Mouse (Mus musculus) liver, embryonic 18 days (tissue): ENCODE measurements around the gene Ifrd2. TPM values are rescaled to one million over a fixed set of nuclear protein-coding genes. Genes with fewer than 3 reads are reported as not detected.

Experiments
- polyA plus RNA-seq: library from polyadenylated mRNA; depleted of rRNA; stranded (reverse); fragments of >200 nt; gene quantifications from 2 replicates; pipeline ENCODE4 v1.2.3, GENCODE M21; 2012; rRNA removed

Gene Ifrd2
- polyA plus RNA-seq, result 80.9 and 85.5 TPM in 2 replicates

DNA sequence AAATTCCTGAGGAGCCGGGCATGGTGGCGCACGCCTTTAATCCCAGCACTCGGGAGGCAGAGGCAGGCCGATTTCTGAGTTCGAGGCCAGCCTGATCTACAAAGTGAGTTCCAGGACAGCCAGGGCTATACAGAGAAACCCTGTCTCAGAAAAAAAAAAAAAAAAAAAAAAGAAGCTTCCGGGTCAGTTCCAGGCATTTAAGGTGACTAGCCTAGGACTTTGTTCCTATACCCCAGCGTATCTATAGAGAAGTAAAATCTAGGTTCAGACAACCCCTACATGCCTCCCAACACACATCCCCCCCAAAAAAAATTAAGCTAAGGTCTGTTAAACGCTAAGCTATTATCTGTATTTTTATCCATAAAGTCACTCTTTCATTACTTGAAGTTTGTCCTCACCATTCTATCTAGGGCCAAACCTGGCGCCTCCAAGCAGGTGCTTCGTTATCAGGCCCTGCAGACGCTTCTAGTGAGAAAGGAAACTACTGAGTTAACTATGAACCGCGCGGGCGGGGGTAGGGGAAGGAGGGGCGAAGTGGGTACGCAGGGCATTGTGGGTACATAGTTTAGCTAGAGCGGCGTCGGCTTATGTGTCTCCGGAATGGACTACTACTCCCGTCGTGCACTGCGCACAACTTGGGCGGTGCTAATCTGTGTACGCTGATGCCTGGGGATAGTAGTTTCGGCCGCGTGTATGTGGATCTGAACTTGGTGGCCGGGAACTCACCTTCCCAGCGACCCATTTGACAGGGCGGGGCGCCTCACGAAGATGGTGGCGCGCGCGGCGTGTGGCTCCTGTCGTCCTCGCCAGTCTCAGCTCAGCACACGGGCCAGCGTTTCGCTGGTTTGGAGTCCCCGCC is at the start of gene Ifrd2:
TSS of gene Ifrd2 (plus strand) at position 669 of the 859 bp plus-strand sequence.

DNA sequence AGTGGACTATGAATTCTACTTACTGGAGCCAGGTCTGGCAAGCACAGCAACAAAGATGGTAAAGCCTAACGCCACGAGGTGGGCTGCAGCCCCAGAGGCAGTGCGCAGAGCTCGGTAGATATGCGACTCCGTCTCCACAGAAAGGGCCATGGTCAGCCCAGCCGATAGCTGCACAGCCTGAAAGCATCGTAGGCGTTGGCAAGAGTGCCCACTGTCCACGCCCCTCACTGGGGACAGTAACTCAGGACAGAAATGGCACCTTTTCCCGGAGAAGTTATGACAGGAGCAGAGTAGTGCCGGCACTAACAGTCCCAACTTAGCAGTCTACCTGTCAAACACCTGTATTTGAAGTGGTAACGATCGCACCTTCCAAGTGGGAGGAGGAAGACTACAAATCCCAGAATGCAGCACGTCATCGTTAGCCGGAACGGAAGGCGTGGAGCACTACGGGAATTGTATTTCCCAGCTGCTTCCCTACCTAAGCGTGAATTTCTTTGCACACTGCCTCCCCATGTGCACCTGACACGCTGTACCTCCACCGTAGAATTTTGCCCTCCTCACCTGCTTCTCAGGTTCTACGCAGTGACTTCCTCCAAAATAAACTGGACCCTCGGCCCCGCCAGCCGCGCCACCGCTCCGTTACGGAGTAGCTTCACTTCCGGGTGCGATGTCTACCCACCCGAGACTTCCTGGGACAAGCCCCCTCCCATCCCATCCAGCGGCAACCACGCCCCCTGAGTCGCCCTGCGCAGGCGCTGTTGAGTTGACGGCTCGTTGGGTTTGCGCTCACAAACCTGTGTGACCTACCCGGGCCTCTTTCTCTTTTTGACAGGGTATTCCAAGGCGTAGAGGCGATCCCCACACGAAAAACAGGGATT is 45.7 kb upstream of the Ifrd2 start, which contains the start of the genes Cyb561d2 and Nprl2:
TSS of gene Cyb561d2 (minus strand) at position 720 of the 878 bp plus-strand sequence.
TSS of gene Nprl2 (plus strand) at position 753 of the 878 bp plus-strand sequence.

DNA sequence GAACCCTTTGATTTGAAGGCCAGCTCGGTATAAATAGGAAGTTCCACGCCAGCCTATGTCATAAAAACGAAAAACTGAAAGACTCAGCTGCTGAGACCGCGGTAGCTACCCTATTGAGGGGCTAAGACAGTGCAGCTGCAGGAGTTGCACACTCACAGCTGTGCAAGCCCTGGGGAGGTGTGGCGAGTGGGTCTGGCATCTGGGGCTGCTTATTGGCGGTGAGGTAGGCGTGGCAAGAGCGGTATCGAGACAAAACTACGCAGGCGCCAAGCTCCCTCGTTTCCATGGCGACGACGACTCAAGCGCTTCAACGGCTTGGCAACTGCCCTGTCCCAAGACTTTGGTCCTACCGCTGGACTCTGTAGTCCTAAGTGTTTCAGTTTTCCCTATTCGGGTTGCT is 40.4 kb upstream of the Ifrd2 start, which contains the start of gene Zmynd10:
TSS of gene Zmynd10 (plus strand) at position 273 of the 400 bp plus-strand sequence.

DNA sequence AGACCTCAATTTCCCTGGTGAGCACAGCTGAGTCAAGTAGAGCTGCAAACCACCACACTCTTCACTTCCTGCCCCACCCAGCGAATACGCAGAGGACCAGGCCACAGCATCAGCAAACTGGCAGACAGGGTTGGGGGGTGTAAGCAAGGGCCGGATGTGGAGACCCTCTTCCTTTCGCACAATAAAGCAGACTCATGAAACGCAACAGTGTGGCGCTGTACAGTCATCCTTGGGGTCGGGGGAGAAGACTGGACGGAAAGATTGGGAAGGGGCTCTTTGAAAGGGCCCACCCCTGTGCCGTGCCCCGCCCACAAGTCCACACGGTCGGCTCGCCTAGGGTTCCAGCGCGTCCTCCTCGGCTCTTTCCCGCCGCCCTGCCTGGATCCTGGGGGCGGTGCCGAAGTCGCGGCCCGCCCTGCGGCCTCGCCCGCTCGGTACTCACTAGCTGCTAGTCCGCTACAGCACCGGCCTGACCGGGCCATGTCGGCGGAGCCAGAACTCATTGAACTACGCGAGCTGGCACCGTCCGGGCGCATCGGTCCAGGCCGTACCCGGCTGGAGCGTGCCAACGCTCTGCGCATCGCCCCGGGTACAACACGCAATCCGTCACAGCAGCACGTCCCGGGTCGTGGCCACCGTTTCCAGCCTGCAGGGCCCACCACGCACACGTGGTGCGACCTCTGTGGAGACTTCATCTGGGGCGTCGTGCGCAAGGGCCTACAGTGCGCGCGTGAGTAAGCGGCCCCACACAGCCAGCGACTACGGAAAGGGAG is 36.1 kb upstream of the Ifrd2 start, which contains the start of gene Rassf1:
TSS of gene Rassf1 (plus strand) at position 439 of the 773 bp plus-strand sequence.

DNA sequence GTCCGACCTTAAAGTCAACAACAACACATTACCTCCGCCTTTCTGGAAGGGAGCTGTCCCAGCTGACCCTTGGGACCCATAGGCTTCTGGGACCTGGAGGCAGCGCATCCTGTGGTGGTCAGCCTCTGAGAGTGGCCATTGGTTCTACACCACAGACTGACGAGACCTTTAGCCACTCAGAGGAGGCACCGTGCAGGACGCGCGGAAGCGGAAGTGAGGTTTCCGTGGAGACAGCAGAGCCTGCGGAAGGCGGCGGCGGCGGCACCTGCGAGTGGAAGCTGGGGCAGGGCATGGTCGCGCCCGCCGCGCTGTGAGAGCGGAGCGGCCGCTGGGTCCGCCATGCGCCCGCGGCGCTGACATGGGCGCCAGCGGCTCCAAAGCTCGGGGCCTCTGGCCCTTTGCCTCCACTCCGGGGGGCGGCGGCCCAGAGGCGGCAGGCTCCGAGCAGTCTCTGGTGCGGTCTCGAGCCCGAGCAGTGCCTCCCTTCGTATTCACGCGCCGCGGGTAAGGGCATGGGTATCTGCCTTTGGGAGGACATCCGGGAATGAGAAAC is 24.3 kb upstream of the Ifrd2 start, which contains the start of gene Tusc2:
TSS of gene Tusc2 (plus strand) at position 227 of the 553 bp plus-strand sequence.

DNA sequence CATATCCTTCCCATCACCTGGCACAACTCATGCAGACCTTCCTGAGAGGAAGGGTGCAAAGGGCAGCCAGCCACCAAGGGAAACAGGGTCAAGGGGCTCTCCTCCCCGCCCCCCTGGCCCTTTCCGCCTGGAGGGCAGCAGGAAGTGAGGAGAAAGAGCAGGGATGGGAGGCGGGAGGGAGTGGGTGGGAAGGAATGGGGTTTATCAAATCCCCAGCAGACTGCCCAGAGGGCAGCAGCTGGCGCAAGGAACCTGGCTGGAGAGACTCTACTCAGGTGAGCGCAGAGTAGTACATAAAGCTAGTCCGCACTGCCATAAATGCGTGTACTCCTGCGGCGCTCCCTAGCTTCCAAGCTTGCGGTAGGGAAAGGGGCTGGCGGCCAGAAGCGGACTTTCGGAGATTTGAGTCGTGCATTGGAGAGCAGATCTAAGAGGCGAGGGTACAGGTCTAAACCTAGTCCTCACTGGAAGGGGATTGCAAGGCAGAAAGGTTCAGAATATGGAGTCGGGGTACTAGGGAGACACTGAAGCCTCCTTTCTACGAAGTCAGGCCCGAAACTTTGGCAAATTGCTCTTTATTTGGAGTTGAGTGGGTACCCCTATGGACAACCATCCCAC is 19.6 kb upstream of the Ifrd2 start, which contains the start of gene Hyal2:
TSS of gene Hyal2 (plus strand) at position 244 of the 618 bp plus-strand sequence.

DNA sequence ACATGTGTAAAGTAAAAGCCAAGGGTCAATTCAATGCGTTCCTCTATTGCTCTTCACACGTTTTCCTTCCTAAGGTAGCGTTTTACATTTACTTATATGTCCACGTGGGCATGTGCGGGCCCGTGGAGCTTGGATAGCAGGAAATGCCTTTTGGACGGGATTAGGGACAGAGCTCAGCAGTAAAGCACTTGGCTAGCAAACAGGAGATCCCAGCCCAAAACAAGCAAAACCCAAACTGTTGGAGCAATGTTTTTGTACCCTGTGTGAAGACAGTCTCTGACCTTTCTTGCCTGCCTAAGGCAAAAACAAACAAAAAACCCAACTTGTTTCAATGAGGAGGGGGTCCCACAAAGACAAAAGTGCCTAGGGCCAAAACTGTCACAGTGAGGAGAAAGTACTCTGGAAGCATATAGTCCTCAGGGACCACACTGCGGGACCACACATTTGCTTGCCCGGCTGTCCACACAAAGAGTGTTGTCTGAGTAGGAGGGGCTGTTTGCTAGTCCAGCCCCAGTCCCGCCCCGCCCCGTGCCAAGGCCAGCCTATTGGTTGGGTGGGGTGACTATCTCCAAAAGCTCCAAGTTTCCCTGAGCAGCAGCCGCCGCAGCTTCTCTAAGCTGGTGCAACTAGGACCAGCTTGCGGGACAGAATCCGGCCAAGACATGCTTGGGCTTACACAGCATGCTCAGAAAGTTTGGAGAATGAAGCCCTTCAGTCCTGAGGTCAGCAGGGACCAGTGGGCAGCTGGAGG is 10.9 kb upstream of the Ifrd2 start, which contains the start of gene Hyal1:
TSS of gene Hyal1 (plus strand) at position 571 of the 751 bp plus-strand sequence.

DNA sequence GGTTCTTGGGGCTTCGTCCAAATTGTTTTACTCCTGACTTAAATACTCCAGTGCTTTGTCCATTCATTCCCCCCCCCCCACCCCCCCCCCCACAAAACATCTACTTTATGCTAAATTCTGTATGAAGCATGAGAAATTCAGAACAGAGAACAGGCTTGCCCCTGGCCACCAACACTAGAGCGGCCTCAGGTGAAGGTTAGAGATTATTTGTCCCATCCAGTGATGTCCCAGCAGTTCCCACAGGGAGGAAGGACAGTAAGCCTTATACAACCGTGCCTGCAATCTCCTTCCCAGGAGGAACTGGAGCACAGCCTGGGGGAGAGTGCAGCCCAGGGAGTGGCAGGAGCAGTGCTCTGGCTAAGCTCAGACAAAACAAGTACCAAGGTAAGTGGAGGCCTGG is 8.9 kb upstream of the Ifrd2 start, which contains the start of gene Naa80:
TSS of gene Naa80 (plus strand) at position 301 of the 400 bp plus-strand sequence.

DNA sequence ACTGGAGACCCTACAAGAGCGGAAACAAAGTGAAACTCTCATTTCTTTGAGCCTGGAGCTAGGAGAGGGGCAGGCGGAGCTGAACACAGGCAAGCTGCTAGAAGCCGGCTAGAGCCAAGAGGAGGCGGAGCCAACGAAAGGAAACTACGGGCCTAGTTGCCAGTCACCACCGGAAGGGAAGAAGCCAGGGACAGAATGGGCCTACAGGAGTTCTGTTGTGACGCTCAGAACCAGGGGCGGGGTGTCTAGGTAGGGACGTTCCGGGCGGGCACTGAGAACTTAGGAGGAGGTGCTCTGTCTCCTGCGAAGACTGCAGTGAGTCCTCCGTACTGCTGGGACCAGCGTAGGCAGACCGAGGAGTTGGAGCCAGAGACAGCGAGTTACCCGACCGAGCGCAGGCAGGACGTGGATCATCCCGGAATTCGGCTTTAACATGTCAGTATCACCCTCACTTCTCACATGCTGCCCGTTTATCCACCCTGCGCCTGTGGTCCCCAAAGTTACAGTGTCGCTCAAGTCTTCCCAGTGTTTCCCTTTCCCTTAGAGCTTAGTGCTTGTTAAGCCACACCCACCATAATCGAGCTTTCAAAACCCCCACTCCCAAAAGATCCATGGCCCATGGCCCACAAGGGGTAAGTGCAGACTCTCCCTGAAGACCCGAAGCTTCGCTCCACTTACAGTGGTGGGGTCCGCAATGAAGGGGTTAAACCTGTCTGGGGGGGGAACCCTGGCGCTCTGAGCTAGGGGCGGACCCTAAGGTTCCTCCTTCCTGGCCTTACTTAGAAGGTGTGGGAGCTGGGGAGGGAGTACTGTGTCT is 6.7 kb upstream of the Ifrd2 start, which contains the start of gene Hyal3:
TSS of gene Hyal3 (plus strand) at position 318 of the 817 bp plus-strand sequence.

DNA sequence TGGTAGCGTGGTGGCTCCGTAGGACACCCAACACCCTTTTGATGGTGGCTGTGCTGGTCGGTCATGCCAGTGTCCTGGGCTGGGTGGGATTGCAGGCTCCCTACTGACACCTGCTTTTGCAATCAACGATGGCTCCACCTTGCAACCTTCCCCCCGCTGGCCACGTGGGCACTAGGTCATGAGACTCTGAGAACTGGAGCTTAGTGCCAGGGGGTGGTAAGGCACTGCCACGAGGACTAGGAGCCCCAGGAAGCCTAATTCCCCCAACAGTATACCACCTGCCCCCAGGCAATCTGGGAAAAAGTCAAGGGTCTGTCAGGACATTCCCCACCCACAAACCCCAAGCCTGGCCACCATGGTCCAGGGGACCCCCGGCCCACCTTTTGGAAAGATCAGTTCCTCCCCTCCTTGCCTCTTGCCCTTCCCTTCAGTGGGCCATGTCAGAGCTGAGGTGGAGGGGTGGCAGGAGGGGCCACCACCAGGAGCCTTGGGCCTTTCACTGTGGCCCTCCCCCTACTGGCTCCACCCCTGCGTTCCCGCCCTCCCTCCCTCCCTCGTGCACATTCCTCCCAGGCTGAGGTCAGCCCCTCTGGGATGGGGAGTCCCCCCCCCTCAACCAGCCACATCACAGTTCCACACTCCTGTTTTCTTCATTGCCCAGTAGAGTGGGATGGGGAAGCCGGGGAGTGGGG is 21.4 kb downstream of the Ifrd2 start, which contains the start of gene Sema3b:
TSS of gene Sema3b (minus strand) at position 489 of the 692 bp plus-strand sequence.

DNA sequence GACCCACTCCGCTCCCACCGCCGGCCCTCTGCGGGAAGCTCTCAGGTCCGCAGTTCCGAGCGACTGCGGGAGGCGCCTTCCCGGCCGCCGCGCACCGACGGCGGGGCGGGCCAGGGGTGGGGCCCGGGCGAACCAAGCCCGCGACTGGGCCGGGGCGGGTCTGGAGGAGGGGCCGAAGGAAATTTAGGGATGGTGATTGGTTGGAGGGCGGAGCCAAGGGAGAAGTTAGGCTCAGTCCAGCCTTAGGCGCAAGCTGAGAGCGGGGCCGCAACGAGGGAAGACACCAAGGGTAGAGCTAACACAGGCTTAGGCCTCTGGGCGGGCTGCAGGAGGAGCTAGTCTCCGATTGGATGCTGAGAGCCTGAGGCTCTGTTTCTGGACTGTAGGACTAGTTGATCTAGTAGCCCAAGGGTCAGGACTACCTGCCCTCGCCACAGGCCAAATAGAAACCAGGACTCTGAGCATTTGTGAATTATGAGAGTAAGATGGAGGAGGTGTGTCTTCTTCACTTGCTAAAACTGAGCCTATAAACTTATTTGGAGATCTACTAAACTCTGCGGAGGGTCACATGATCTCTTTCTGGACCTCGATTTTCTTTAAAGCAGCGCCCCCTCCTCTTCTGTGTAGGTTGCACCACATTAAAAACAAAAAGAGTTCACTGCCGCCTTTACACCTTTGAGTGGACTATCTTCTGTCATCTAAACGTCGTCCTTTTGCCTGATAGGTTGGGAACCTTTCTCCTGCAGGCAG is 48.0 kb downstream of the Ifrd2 start, which contains the start of gene Gnai2:
TSS of gene Gnai2 (minus strand) at position 89 of the 750 bp plus-strand sequence.

Other genes starting within 250 kb of the Ifrd2 start
- 4.6 and 6.8 TPM in 2 replicates for gene Hemk1, start 249.3 kb upstream of the Ifrd2 start, polyA plus RNA-seq
- 0.15 and 0.17 TPM in 2 replicates for gene 6430571L13Rik, start 247.0 kb upstream of the Ifrd2 start, polyA plus RNA-seq
- gene Cacna2d2, start 188.0 kb upstream of the Ifrd2 start, polyA plus RNA-seq, result 0.03 and 0.04 TPM in 2 replicates
- gene Tmem115, start 53.7 kb upstream of the Ifrd2 start, polyA plus RNA-seq, result 10.7 and 10.8 TPM in 2 replicates
- 12.1 and 12.2 TPM in 2 replicates for gene Cyb561d2, start 45.4 kb upstream of the Ifrd2 start, polyA plus RNA-seq
- 12.5 and 13.9 TPM in 2 replicates for gene Nprl2, start 45.4 kb upstream of the Ifrd2 start, polyA plus RNA-seq
- gene Zmynd10, start 40.3 kb upstream of the Ifrd2 start, polyA plus RNA-seq, result 2.0 and 4.2 TPM in 2 replicates
- gene Rassf1, start 36.1 kb upstream of the Ifrd2 start, polyA plus RNA-seq, result 16.5 and 18.0 TPM in 2 replicates
- gene Tusc2, start 24.4 kb upstream of the Ifrd2 start, polyA plus RNA-seq, result 18.8 and 19.4 TPM in 2 replicates
- gene Hyal2, start 19.7 kb upstream of the Ifrd2 start, polyA plus RNA-seq, result 37.6 and 38.7 TPM in 2 replicates
- gene Hyal1, start 10.7 kb upstream of the Ifrd2 start, polyA plus RNA-seq, result 2.0 and 2.7 TPM in 2 replicates
- 14.5 and 16.0 TPM in 2 replicates for gene Naa80, start 8.8 kb upstream of the Ifrd2 start, polyA plus RNA-seq
- 0.55 and 0.59 TPM in 2 replicates for gene Hyal3, start 6.8 kb upstream of the Ifrd2 start, polyA plus RNA-seq
- 0.89 and 2.0 TPM in 2 replicates for gene Sema3b, start 21.6 kb downstream of the Ifrd2 start, polyA plus RNA-seq
- gene Gnai2, start 47.7 kb downstream of the Ifrd2 start, polyA plus RNA-seq, result 135 and 153 TPM in 2 replicates
- 291 and 302 TPM in 2 replicates for gene Slc38a3, start 81.9 kb downstream of the Ifrd2 start, polyA plus RNA-seq
- 0.65 and 0.76 TPM in 2 replicates for gene Gnat1, start 92.1 kb downstream of the Ifrd2 start, polyA plus RNA-seq
- gene Sema3f, start 122.8 kb downstream of the Ifrd2 start, polyA plus RNA-seq, result 3.5 and 4.9 TPM in 2 replicates
- 33.4 and 38.1 TPM in 2 replicates for gene Rbm5, start 183.4 kb downstream of the Ifrd2 start, polyA plus RNA-seq